Mouse (Mus musculus) heart, adult 2 months (tissue): ENCODE measurements at regions not wholly inside any gene's neighbourhood (a gene's known extent, or its start where the extent isn't known, plus 50 kb on each side); places are given as distances from the start of the nearest gene placed in this dataset.
A peak's percentile ranks its signal among the peaks of the same experiment; 100 is the strongest.
"Not testable (repeated sequence)": the region's sequence is repeated elsewhere in the genome, so short reads cannot be mapped to it uniquely, and the experiment has no call there.

Source experiments
- DNase-seq, 2 experiments: peaks; one replicate each; pipeline ENCODE4 v3.0.0; 2021
- H3K27ac ChIP-seq: fragments of 200-600 bp; 2 replicates; pipeline ENCODE4 v1.8.1; 2022
- H3K27me3 ChIP-seq: fragments of 200-500 bp; 2 replicates; pipeline ENCODE4 v1.6.1; 2012; ENCODE audit warnings: mild to moderate bottlenecking, low read length, inconsistent platforms, mixed read lengths; ENCODE audit not compliant: control insufficient read depth, insufficient read depth
- H3K36me3 ChIP-seq: fragments of 200-500 bp; 2 replicates; pipeline ENCODE4 v1.6.1; 2012; ENCODE audit warnings: low read length, inconsistent platforms; ENCODE audit not compliant: control insufficient read depth, insufficient read depth
- H3K4me1 ChIP-seq: fragments of 200-500 bp; 2 replicates; pipeline ENCODE4 v1.6.1; 2011; ENCODE audit warnings: low read length; ENCODE audit not compliant: control insufficient read depth, insufficient read depth
- H3K4me3 ChIP-seq: fragments of 200-600 bp; 2 replicates; pipeline ENCODE4 v1.8.1; 2022
- H3K79me2 ChIP-seq: fragments of 200-500 bp; replicated peaks from 2 replicates; pipeline ENCODE4 v1.6.1; 2012; ENCODE audit warnings: mild to moderate bottlenecking, inconsistent platforms, low read length, moderate library complexity, mixed read lengths; ENCODE audit not compliant: control insufficient read depth, insufficient read depth
- H3K9ac ChIP-seq: fragments of 200-500 bp; 2 replicates; pipeline ENCODE4 v1.6.1; 2012; ENCODE audit warnings: low read depth, mild to moderate bottlenecking, control low read depth, inconsistent platforms, low read length, mixed read lengths
- CTCF ChIP-seq: fragments of 200-600 bp; IDR thresholded peaks from 2 replicates; pipeline ENCODE4 v1.8.1; 2022; ENCODE audit warnings: antibody characterized with exemption, mild to moderate bottlenecking, moderate library complexity
- WGBS: fragments of 180-500 bp; shearing (Covaris S2); methylation state at CpG from one replicate; pipeline ENCODE4 v1.1.7; 2018; 5-methylcytosine and 5-hydroxymethylcytosine counted together
- intact Hi-C: fragments of 180-260 bp; cut with DNase I; formaldehyde crosslinking; loops from one replicate; pipeline ENCODE4 v1.15.1; 2025

- H3K27me3 ChIP-seq, H3K4me1 ChIP-seq, H3K27ac ChIP-seq, H3K79me2 ChIP-seq, H3K4me3 ChIP-seq, DNase-seq, H3K9ac ChIP-seq, H3K36me3 ChIP-seq, intact Hi-C loops: not testable (repeated sequence)
- 0 out of 2 replicates have a peak, but pooled peaks have one; percentile 8 for TF ChIP-seq CTCF
- WGBS = 71% methylated on average over 2 of the region's 2 CpGs
Measured at GRCm38 (mm10) chr10:3107955-3108354, 159.6 kb downstream of the H60c start.
